Mouse (Mus musculus): ENCODE results near the gene Coro2b.

DNA sequence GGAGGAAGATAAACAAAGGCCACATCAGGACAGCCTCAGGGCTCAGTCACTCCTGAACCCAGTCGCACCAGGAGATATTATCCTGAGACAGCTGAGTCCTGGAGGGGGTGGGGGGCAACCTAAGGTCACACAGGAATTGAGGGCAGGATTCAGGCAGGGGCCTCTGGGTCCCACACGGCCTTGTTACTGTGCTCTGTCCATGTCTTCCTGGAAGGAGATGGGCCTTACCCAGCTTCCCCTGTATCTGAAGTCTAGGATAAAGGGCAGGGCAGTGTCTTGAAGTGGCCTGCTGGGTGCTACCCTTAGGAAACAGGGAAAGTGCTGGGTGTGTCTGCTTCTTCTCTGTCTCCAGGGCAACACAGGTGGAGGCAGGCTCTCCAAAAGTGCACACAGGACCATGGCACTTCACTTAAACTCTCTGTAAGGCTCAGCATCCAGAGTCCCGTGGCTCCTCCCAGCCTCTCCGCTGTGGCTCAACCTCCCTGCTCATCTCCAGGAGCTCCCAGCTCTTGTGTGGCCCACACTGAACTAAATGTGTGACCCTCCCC is 12.0 kb downstream of the Coro2b start:
- TF ChIP-seq CTCF (IDR thresholded peaks at IDR 0.05; ENCODE audit: control insufficient read depth, insufficient read depth, low read length) = no peak
- TF ChIP-seq POLR2A (IDR thresholded peaks at IDR 0.05; ENCODE audit: borderline replicate concordance, control insufficient read depth, low read depth, low read length) = no peak
